In the genomic region with DNA sequence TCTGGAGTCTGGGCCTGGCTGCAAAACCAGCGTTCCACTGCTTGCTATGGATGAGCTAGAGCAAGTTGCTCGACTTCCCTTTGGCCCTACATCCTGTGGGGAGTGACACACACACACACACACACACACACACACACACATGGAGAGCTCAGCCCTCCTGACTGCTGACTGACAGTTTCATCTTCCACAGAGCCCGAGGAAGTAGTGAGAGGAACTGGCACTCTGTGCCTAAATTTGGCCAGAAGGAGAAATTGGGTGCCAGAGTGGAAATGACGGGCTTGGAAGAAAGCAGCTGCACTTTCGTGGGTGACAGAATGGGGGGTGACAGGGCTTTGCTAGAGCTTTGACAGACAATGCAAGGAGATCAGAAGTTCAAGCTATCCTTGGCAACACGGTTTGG, we compare ENCODE assay signal across 10 mouse cellular contexts. TPM values are rescaled to one million over a fixed set of nuclear protein-coding genes. Genes with fewer than 3 reads are reported as not detected.
DNase-seq lines count a peak whose midpoint lies in the region; ATAC-seq lines count a peak whose summit lies in the region.
"Had no signal": no experiment of that assay in that cellular context is flagged by ENCODE, and none has a peak within 500 bp of the region (broad histone marks: within the 10 kb centered on the region; RNA-seq: fewer than 3 reads in every experiment).

No protein-coding gene starts in this region.

- no peak for ATAC-seq in embryonic facial prominence, embryonic 12.5 days (ENCODE audit: insufficient number of reproducible peaks, insufficient read depth, low FRiP score, low TSS enrichment)
- peak; percentile 86 for ATAC-seq in monocyte, adult 5-6 weeks (replicated peaks; ENCODE audit: insufficient number of reproducible peaks, low FRiP score, low TSS enrichment, poor library complexity, severe bottlenecking)
- ATAC-seq in neural tube, embryonic 15.5 days (ENCODE audit: low FRiP score), result no peak

- H3K36me3 ChIP-seq in embryonic facial prominence, embryonic 12.5 days, result no peaks in the 10 kb centered on the region
- H3K36me3 ChIP-seq in embryonic facial prominence, embryonic 10.5 days (replicated peaks), result no peaks in the 10 kb centered on the region
- H3K36me3 ChIP-seq in neural tube, embryonic 15.5 days, result no peaks in the 10 kb centered on the region

- DNase-seq in embryonic facial prominence, embryonic 10.5 days (ENCODE audit: low spot score), result no peak
- DNase-seq in spleen, postnatal 36 days (ENCODE audit: low spot score in 2 of 2), result peak; percentile 41 to 55
- no peak for DNase-seq in spleen, postnatal 14 days (ENCODE audit: low spot score in 2 of 2)
- peak; percentile 35 to 64 for DNase-seq in left cerebral cortex, postnatal 25 days (ENCODE audit: low spot score in 2 of 2)
- DNase-seq in cerebellum, adult 11-12 months, result no peak

- no peaks in the 10 kb centered on the region for H3K27me3 ChIP-seq in embryonic facial prominence, embryonic 12.5 days
- H3K27me3 ChIP-seq in embryonic facial prominence, embryonic 10.5 days (replicated peaks; ENCODE audit: low read depth, poor library complexity, severe bottlenecking), result no peaks in the 10 kb centered on the region
- H3K27me3 ChIP-seq in neural tube, embryonic 15.5 days (replicated peaks), result no peaks in the 10 kb centered on the region

- no peak overlapping the region for H3K4me2 ChIP-seq in embryonic facial prominence, embryonic 12.5 days (replicated peaks)
- no peak overlapping the region for H3K4me2 ChIP-seq in neural tube, embryonic 15.5 days

- no peaks in the 10 kb centered on the region; the same call in 1 of the 2 replicates for H3K4me1 ChIP-seq in embryonic facial prominence, embryonic 12.5 days
- H3K4me1 ChIP-seq in embryonic facial prominence, embryonic 10.5 days, result peaks cover 7% of the 10 kb centered on the region
- no peaks in the 10 kb centered on the region for H3K4me1 ChIP-seq in neural tube, embryonic 15.5 days

- H3K27ac ChIP-seq in embryonic facial prominence, embryonic 12.5 days, result 0 out of 2 replicates have a peak overlapping the region, but pooled peaks have one; percentile 2
- no peak overlapping the region for H3K27ac ChIP-seq in embryonic facial prominence, embryonic 10.5 days (replicated peaks)
- H3K27ac ChIP-seq in neural tube, embryonic 15.5 days (replicated peaks), result no peak overlapping the region

- H3K9me3 ChIP-seq in embryonic facial prominence, embryonic 12.5 days, result no peaks in the 10 kb centered on the region
- H3K9me3 ChIP-seq in embryonic facial prominence, embryonic 10.5 days, result no peaks in the 10 kb centered on the region
- H3K9me3 ChIP-seq in neural tube, embryonic 15.5 days (replicated peaks), result no peaks in the 10 kb centered on the region

- H3K9ac ChIP-seq in embryonic facial prominence, embryonic 12.5 days, result no peak overlapping the region
- H3K9ac ChIP-seq in neural tube, embryonic 15.5 days (replicated peaks), result no peak overlapping the region

- 52% methylated on average over 6 of the region's 6 CpGs for WGBS in embryonic facial prominence, embryonic 12.5 days
- WGBS in embryonic facial prominence, embryonic 10.5 days, result 66% methylated on average over 6 of the region's 6 CpGs
- WGBS in neural tube, embryonic 15.5 days, result 73% methylated on average over 6 of the region's 6 CpGs

- intact Hi-C loops in left cerebral cortex, postnatal 25 days (cut with DNase I), result no loop called here

- H3K4me3 ChIP-seq in embryonic facial prominence, embryonic 12.5 days, result no peak overlapping the region
- no peak overlapping the region for H3K4me3 ChIP-seq in embryonic facial prominence, embryonic 10.5 days
- H3K4me3 ChIP-seq in neural tube, embryonic 15.5 days (replicated peaks), result no peak overlapping the region

RNA-seq across cellular contexts. Expression of a gene that starts 9.5 kb away (rescaled TPM):
- 0.22 and 0.31 TPM in 2 replicates for polyA plus RNA-seq in embryonic facial prominence, embryonic 12.5 days (2016; fragmentation: Nextera tagmentation; extraction: Ambion mirVana)
- polyA plus RNA-seq in embryonic facial prominence, embryonic 10.5 days (2016; fragmentation: Nextera tagmentation; extraction: Ambion mirVana), result not detected in 2 replicates
- total RNA-seq in left cerebral cortex, postnatal 25 days (2021), result not detected
- 0.87 to 1.3 TPM in 2 of 3 replicates, not detected in the other for total RNA-seq in monocyte, adult 5-6 weeks (2017)
- polyA plus RNA-seq in neural tube, embryonic 15.5 days (2015; fragmentation: Nextera tagmentation; extraction: Ambion mirVana), result 1.6 TPM in 1 of 2 replicates, not detected in the other
- total RNA-seq: left cerebral cortex, adult 8-10 months had no signal
- polyA plus RNA-seq: embryonic facial prominence, embryonic 14.5 days had no signal

RNA-seq across cellular contexts. Expression of a gene that starts 23.7 kb away (rescaled TPM):
- polyA plus RNA-seq in embryonic facial prominence, embryonic 12.5 days (2016; fragmentation: Nextera tagmentation; extraction: Ambion mirVana), result 9.9 and 11.1 TPM in 2 replicates
- polyA plus RNA-seq in embryonic facial prominence, embryonic 10.5 days (2016; fragmentation: Nextera tagmentation; extraction: Ambion mirVana), result 7.3 and 8.1 TPM in 2 replicates
- 1 to 10 TPM; 7.9 to 8.9 TPM for total RNA-seq in left cerebral cortex, postnatal 25 days (2021)
- 151 to 182 TPM (median 158 TPM) in 3 replicates for total RNA-seq in monocyte, adult 5-6 weeks (2017)
- polyA plus RNA-seq in neural tube, embryonic 15.5 days (2015; fragmentation: Nextera tagmentation; extraction: Ambion mirVana), result 6.6 and 22.3 TPM in 2 replicates

RNA-seq across cellular contexts. Expression of a gene that starts 57.8 kb away (rescaled TPM):
- 22.3 and 24.8 TPM in 2 replicates for polyA plus RNA-seq in embryonic facial prominence, embryonic 12.5 days (2016; fragmentation: Nextera tagmentation; extraction: Ambion mirVana)
- polyA plus RNA-seq in embryonic facial prominence, embryonic 10.5 days (2016; fragmentation: Nextera tagmentation; extraction: Ambion mirVana), result 13.8 and 15.4 TPM in 2 replicates
- 10 to 100 TPM; 46.8 to 49.6 TPM for total RNA-seq in left cerebral cortex, postnatal 25 days (2021)
- total RNA-seq in monocyte, adult 5-6 weeks (2017), result 11.4 to 17.4 TPM (median 14.1 TPM) in 3 replicates
- polyA plus RNA-seq in neural tube, embryonic 15.5 days (2015; fragmentation: Nextera tagmentation; extraction: Ambion mirVana), result 13.8 and 17.9 TPM in 2 replicates

RNA-seq across cellular contexts. Expression of a gene that starts 57.9 kb away (rescaled TPM):
- 16.6 and 18.0 TPM in 2 replicates for polyA plus RNA-seq in embryonic facial prominence, embryonic 12.5 days (2016; fragmentation: Nextera tagmentation; extraction: Ambion mirVana)
- 19.0 and 19.4 TPM in 2 replicates for polyA plus RNA-seq in embryonic facial prominence, embryonic 10.5 days (2016; fragmentation: Nextera tagmentation; extraction: Ambion mirVana)
- total RNA-seq in left cerebral cortex, postnatal 25 days (2021), result 10 to 100 TPM; 11.8 to 12.6 TPM
- 12.4 to 18.3 TPM (median 15.3 TPM) in 3 replicates for total RNA-seq in monocyte, adult 5-6 weeks (2017)
- polyA plus RNA-seq in neural tube, embryonic 15.5 days (2015; fragmentation: Nextera tagmentation; extraction: Ambion mirVana), result 13.6 and 14.8 TPM in 2 replicates

Comparison
In these comparisons a context has a peak if more than half of its experiments do, and no peak if none do; other contexts are left out.
1. DNase-seq: peak in spleen, postnatal 36 days (2 of 2) and left cerebral cortex, postnatal 25 days (2 of 2); none in embryonic facial prominence, embryonic 10.5 days (single experiment), spleen, postnatal 14 days (0 of 2) and cerebellum, adult 11-12 months (single experiment).